Mouse (Mus musculus) adrenal gland, postnatal 36 days (tissue): ENCODE results near the gene F11r. TPM values are rescaled to one million over a fixed set of nuclear protein-coding genes. Genes with fewer than 3 reads are reported as not detected.

ENCODE experiments used
- DNase-seq, 2 experiments: peaks; one replicate each; pipeline ENCODE4 v3.0.0; 2021; ENCODE audit warnings: mixed read lengths in 1 of 2
- total RNA-seq, 2 experiments: library from RNA; stranded (reverse); gene quantifications; 2 replicates each; pipeline ENCODE4 v1.2.3; 2021

F11r gene
- total RNA-seq, 2 experiments from 2014 or later = 39.7 to 51.0 TPM

GRCm38 (mm10) chr1:171438014-171438670 lies 807 bp downstream of the F11r start:
- DNase-seq = no peak

GRCm38 (mm10) chr1:171439072-171439471 lies 1.7 kb downstream of the F11r start:
- no peak for DNase-seq

- peak; percentile 80 to 87 for DNase-seq
These were observed 2.8 kb downstream of the F11r start for GRCm38 (mm10) chr1:171440025-171440725.

GRCm38 (mm10) chr1:171441466-171442412 lies 4.4 kb downstream of the F11r start:
- peak in 1 of 2 experiments; percentile 39 for DNase-seq

- no peak for DNase-seq
These were observed 5.1 kb downstream of the F11r start for GRCm38 (mm10) chr1:171442413-171442760.

GRCm38 (mm10) chr1:171445050-171445449 lies 7.7 kb downstream of the F11r start:
- DNase-seq = no peak

- no peak for DNase-seq
These were observed 9.5 kb downstream of the F11r start for GRCm38 (mm10) chr1:171446854-171447253.

- no peak for DNase-seq
These were observed 10.4 kb downstream of the F11r start for GRCm38 (mm10) chr1:171447692-171448091.

GRCm38 (mm10) chr1:171450062-171450461 lies 12.7 kb downstream of the F11r start:
- DNase-seq = no peak

GRCm38 (mm10) chr1:171451001-171451400 lies 13.7 kb downstream of the F11r start:
- DNase-seq = no peak

- no peak for DNase-seq
These were observed 15.2 kb downstream of the F11r start for GRCm38 (mm10) chr1:171452522-171452921.

GRCm38 (mm10) chr1:171452923-171453322 lies 15.6 kb downstream of the F11r start:
- DNase-seq = no peak

- DNase-seq = no peak
These were observed 17.6 kb downstream of the F11r start for GRCm38 (mm10) chr1:171454926-171455325.

GRCm38 (mm10) chr1:171457568-171457967 lies 20.2 kb downstream of the F11r start:
- no peak for DNase-seq

GRCm38 (mm10) chr1:171459791-171460190 lies 22.5 kb downstream of the F11r start:
- DNase-seq = no peak

- DNase-seq = no peak
These were observed 23.5 kb downstream of the F11r start for GRCm38 (mm10) chr1:171460551-171461503.

GRCm38 (mm10) chr1:171463133-171463532 lies 25.8 kb downstream of the F11r start:
- DNase-seq = no peak

- DNase-seq = no peak
These were observed 28.5 kb downstream of the F11r start for GRCm38 (mm10) chr1:171465749-171466412.

- no peak for DNase-seq
These were observed 29.2 kb downstream of the F11r start for GRCm38 (mm10) chr1:171466565-171466964.

- DNase-seq = no peak
These were observed 32.3 kb downstream of the F11r start for GRCm38 (mm10) chr1:171469678-171470077.

GRCm38 (mm10) chr1:171470371-171470871 lies 33.1 kb downstream of the F11r start:
- peak; percentile 63 to 76 for DNase-seq
